Mouse (Mus musculus) limb, embryonic 15.5 days (tissue): ENCODE measurements around the gene D17Wsu92e. TPM values are rescaled to one million over a fixed set of nuclear protein-coding genes. Genes with fewer than 3 reads are reported as not detected.

Experiments
- ATAC-seq: fragments of 200-750 bp; cut with Nextera tagmentation; 2 replicates; pipeline ENCODE4 v1.8.0; 2017; ENCODE audit warnings: low read depth, moderate TSS enrichment; ENCODE audit not compliant: insufficient number of reproducible peaks, low FRiP score, low TSS enrichment
- H3K27ac ChIP-seq: fragments of 300-500 bp; sonication (generic); 2 replicates; pipeline ENCODE4 v1.5.1; 2015; ENCODE audit warnings: moderate library complexity, mild to moderate bottlenecking, inconsistent platforms
- H3K27me3 ChIP-seq: fragments of 300-500 bp; sonication (generic); 2 replicates; pipeline ENCODE4 v1.6.1; 2015; ENCODE audit warnings: inconsistent platforms
- H3K36me3 ChIP-seq: fragments of 300-500 bp; sonication (generic); 2 replicates; pipeline ENCODE4 v1.6.1; 2015; ENCODE audit warnings: inconsistent platforms
- H3K4me1 ChIP-seq: fragments of 300-500 bp; sonication (generic); 2 replicates; pipeline ENCODE4 v1.6.1; 2015; ENCODE audit warnings: inconsistent platforms
- H3K4me2 ChIP-seq: fragments of 300-500 bp; sonication (generic); 2 replicates; pipeline ENCODE4 v1.6.1; 2015; ENCODE audit warnings: mild to moderate bottlenecking, inconsistent platforms
- H3K4me3 ChIP-seq: fragments of 300-500 bp; sonication (generic); 2 replicates; pipeline ENCODE4 v1.5.1; 2015; ENCODE audit warnings: mild to moderate bottlenecking, inconsistent platforms
- H3K9ac ChIP-seq: fragments of 300-500 bp; sonication (generic); 2 replicates; pipeline ENCODE4 v1.6.1; 2015; ENCODE audit warnings: inconsistent platforms
- H3K9me3 ChIP-seq: fragments of 300-500 bp; sonication (generic); 2 replicates; pipeline ENCODE4 v1.6.1; 2016; ENCODE audit warnings: inconsistent platforms
- WGBS: fragments of 180-500 bp; shearing (Covaris S2); methylation state at CpG from one replicate; pipeline ENCODE4 v1.1.7; 2015; 5-methylcytosine and 5-hydroxymethylcytosine counted together
- polyA plus RNA-seq: library from polyadenylated mRNA; unstranded; fragments of >200 nt; fragmentation: Nextera tagmentation; extraction: Ambion mirVana; gene quantifications from 2 replicates; pipeline ENCODE4 v1.2.1, GENCODE M21; 2015

D17Wsu92e gene
- polyA plus RNA-seq, 1 experiment from 2014 or later = 17.0 TPM

GRCm38 (mm10) chr17:27705661-27706060 lies 114.8 kb downstream of the D17Wsu92e start:
- peaks cover 10% of the 10 kb centered on the region; the same call in 1 of the 2 replicates for H3K27me3 ChIP-seq
- WGBS = 38% methylated on average over 10 of the region's 10 CpGs
- H3K4me2 ChIP-seq = no peak overlapping the region
- H3K27ac ChIP-seq = no peak overlapping the region
- H3K4me1 ChIP-seq = peaks cover 40% of the 10 kb centered on the region
- H3K9me3 ChIP-seq = no peaks in the 10 kb centered on the region
- ATAC-seq = no peak
- no peaks in the 10 kb centered on the region for H3K36me3 ChIP-seq
- no peak overlapping the region for H3K4me3 ChIP-seq
- no peak overlapping the region for H3K9ac ChIP-seq

GRCm38 (mm10) chr17:27703961-27704621 lies 116.4 kb downstream of the D17Wsu92e start:
- Histone ChIP-seq H3K4me2 (no peak overlapping the region), H3K27me3 (peaks cover 10% of the 10 kb centered on the region; the same call in 1 of the 2 replicates), H3K9ac (no peak overlapping the region), H3K4me1 (peaks cover 39% of the 10 kb centered on the region), H3K9me3 (no peaks in the 10 kb centered on the region), H3K4me3 (no peak overlapping the region), H3K27ac (no peak overlapping the region), H3K36me3 (no peaks in the 10 kb centered on the region)
- 57% methylated on average over 5 of the region's 5 CpGs for WGBS
- ATAC-seq = no peak

- Histone ChIP-seq H3K9me3 (no peaks in the 10 kb centered on the region), H3K4me3 (peak overlapping the region; percentile 34), H3K27ac (peak overlapping the region; percentile 27; the same call in 1 of the 2 replicates), H3K27me3 (peaks cover 10% of the 10 kb centered on the region; the same call in 1 of the 2 replicates), H3K4me2 (peak overlapping the region; percentile 67), H3K9ac (no peak overlapping the region), H3K4me1 (peaks cover 24% of the 10 kb centered on the region), H3K36me3 (no peaks in the 10 kb centered on the region)
- no peak for ATAC-seq
- 1% methylated on average over 33 of the region's 34 CpGs for WGBS
Observed at GRCm38 (mm10) chr17:27702518-27702917, 117.9 kb downstream of the D17Wsu92e start.

- 63% methylated on average over 6 of the region's 6 CpGs for WGBS
- no peaks in the 10 kb centered on the region for H3K9me3 ChIP-seq
- H3K27ac ChIP-seq = 0 out of 2 replicates have a peak overlapping the region, but pooled peaks have one; percentile 6
- H3K36me3 ChIP-seq = no peaks in the 10 kb centered on the region
- H3K4me1 ChIP-seq = peaks cover 21% of the 10 kb centered on the region
- no peak overlapping the region for H3K4me2 ChIP-seq
- H3K9ac ChIP-seq = no peak overlapping the region
- no peak overlapping the region for H3K4me3 ChIP-seq
- H3K27me3 ChIP-seq = peaks cover 8% of the 10 kb centered on the region; the same call in 1 of the 2 replicates
- ATAC-seq = no peak
Observed at GRCm38 (mm10) chr17:27701856-27702255, 118.6 kb downstream of the D17Wsu92e start.

Other genes with a start within 250 kb of the D17Wsu92e start
- 84.9 and 85.0 TPM in 2 replicates for gene Nudt3, start 197.2 kb downstream of the D17Wsu92e start, polyA plus RNA-seq
- gene RPS10-NUDT3, start 185.4 kb downstream of the D17Wsu92e start, polyA plus RNA-seq = not detected in 2 replicates
- 793 and 967 TPM in 2 replicates for gene Rps10, start 184.0 kb downstream of the D17Wsu92e start, polyA plus RNA-seq
- gene Pacsin1, start 165.1 kb downstream of the D17Wsu92e start, polyA plus RNA-seq = 2.5 and 3.4 TPM in 2 replicates
- 0.12 TPM in 1 of 2 replicates, not detected in the other for gene Spdef, start 91.7 kb downstream of the D17Wsu92e start, polyA plus RNA-seq
- gene Snrpc, start 17.5 kb upstream of the D17Wsu92e start, polyA plus RNA-seq = 270 and 277 TPM in 2 replicates
- gene Uhrf1bp1, start 35.8 kb upstream of the D17Wsu92e start, polyA plus RNA-seq = 4.5 and 5.7 TPM in 2 replicates
- gene Anks1, start 88.7 kb upstream of the D17Wsu92e start, polyA plus RNA-seq = 12.3 and 13.0 TPM in 2 replicates
- 59.0 and 60.9 TPM in 2 replicates for gene Taf11, start 89.2 kb upstream of the D17Wsu92e start, polyA plus RNA-seq